Mouse (Mus musculus) forebrain, embryonic 10.5 days (tissue): ENCODE data around the gene Robo1. TPM values are rescaled to one million over a fixed set of nuclear protein-coding genes. Genes with fewer than 3 reads are reported as not detected.

Experiments
- DNase-seq: peaks from one replicate; pipeline ENCODE4 v3.0.0-alpha.2; 2017; ENCODE audit warnings: low spot score; ENCODE audit errors: extremely low spot score
- H3K27ac ChIP-seq: fragments of 300-500 bp; sonication (generic); 2 replicates; pipeline ENCODE4 v1.5.1; 2016; ENCODE audit warnings: mild to moderate bottlenecking
- H3K27me3 ChIP-seq: fragments of 300-500 bp; sonication (generic); 2 replicates; pipeline ENCODE4 v1.6.1; 2016; ENCODE audit warnings: mild to moderate bottlenecking; ENCODE audit not compliant: poor library complexity, severe bottlenecking
- H3K36me3 ChIP-seq: fragments of 300-500 bp; sonication (generic); replicated peaks from 2 replicates; pipeline ENCODE4 v1.6.1; 2016; ENCODE audit warnings: mild to moderate bottlenecking, moderate library complexity
- H3K4me1 ChIP-seq: fragments of 300-500 bp; sonication (generic); 2 replicates; pipeline ENCODE4 v1.6.1; 2016
- H3K4me3 ChIP-seq: fragments of 300-500 bp; sonication (generic); 2 replicates; pipeline ENCODE4 v1.5.1; 2016; ENCODE audit warnings: mild to moderate bottlenecking, moderate library complexity
- H3K9me3 ChIP-seq: fragments of 300-500 bp; sonication (generic); 2 replicates; pipeline ENCODE4 v1.6.1; 2016; ENCODE audit warnings: mild to moderate bottlenecking, moderate library complexity
- WGBS: fragments of 180-500 bp; shearing (Covaris S2); methylation state at CpG from one replicate; pipeline ENCODE4 v1.1.7; 2016; 5-methylcytosine and 5-hydroxymethylcytosine counted together
- polyA plus RNA-seq: library from polyadenylated mRNA; unstranded; fragments of >200 nt; fragmentation: Nextera tagmentation; extraction: Ambion mirVana; gene quantifications from 2 replicates; pipeline ENCODE4 v1.2.1, GENCODE M21; 2016

Robo1 gene
- polyA plus RNA-seq, 1 experiment from 2014 or later: 22.0 TPM

DNA sequence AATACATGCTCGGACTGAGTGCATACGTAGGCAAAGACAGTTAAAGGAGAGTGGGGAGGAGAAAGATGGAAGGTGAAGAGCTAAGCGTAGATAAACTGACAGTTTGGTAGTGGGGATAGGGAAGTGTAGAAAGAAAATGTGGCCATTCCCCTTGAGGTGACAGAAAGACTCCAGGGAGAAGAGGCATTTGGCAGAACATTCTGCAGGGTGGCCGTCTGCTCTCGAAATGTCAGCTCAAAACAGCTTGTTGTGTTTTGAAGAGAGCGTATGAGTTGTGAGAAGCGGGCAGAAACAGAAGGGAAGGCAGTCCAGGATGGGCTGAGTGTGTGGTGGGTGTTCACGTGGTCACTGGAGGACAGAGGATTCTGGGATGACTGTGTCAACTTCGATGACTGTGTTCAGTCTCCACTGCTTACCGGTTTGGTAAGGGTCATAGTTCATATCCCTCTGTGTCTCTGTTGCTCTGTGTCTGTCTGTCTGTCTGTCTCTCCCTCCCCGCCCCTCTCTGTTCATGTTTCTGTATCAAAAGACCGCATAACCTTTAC is 490.4 kb downstream of the Robo1 start:
- Histone ChIP-seq H3K4me1 (peaks cover 33% of the 10 kb centered on the region), H3K27me3 (no peaks in the 10 kb centered on the region), H3K9me3 (no peaks in the 10 kb centered on the region), H3K4me3 (no peak overlapping the region), H3K36me3 (no peaks in the 10 kb centered on the region), H3K27ac (no peak overlapping the region)
- DNase-seq: no peak
- WGBS: 88% methylated on average over 12 of the region's 12 CpGs

DNA sequence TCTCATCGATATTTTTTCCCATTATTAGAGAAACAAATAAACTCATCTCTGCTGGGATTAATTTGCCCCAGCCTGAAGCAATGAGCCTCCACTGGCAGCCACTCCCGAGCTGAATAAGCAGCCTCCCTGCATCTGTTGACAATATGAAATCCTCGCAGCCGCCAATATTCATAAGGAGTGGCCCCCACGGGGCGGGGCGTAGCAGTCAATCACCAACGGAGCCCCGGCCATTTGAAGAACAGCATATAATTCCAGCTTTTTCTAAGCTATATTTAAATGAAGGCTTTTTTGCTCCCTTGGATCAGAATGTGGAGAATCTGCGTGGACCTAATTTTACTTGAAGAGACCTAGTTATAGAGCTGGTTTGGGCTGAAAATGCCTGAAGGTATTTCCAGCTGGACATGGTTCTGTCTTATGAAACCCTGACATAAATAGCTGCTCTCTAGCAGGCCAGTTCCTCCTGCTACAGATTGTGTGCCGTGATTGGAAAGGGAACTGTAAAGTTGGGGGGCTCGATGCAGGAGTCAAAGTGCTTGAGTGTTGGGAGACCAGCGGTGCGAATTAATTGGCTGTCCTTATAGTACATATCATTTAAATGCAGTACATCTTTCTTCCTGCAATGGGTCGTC is 492.1 kb downstream of the Robo1 start:
- Histone ChIP-seq H3K27ac (no peak overlapping the region), H3K27me3 (no peaks in the 10 kb centered on the region), H3K4me3 (no peak overlapping the region), H3K9me3 (no peaks in the 10 kb centered on the region; the same call in 1 of the 2 replicates), H3K36me3 (no peaks in the 10 kb centered on the region), H3K4me1 (peaks cover 31% of the 10 kb centered on the region)
- WGBS: 81% methylated on average over 15 of the region's 15 CpGs
- DNase-seq: no peak

DNA sequence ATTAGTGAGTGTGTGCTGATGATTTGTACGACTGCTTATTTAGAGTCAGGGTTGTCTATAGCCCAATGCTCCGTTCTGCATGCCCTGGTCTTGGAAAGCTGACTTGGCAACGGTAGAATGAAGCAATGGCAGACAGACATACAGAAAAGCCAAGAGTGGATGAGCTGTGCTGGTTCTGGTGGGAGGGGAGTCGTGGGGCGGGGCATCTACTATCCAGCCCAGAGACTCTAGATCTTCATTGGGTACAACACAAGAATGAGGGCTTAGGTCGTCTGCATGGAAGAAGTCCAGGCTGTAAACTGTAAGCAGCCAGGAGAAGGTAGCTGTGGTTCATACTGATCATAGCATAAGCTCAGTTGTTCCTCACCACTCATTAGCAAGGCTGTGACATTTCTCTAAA is 492.7 kb downstream of the Robo1 start:
- Histone ChIP-seq H3K4me1 (peaks cover 25% of the 10 kb centered on the region), H3K9me3 (no peaks in the 10 kb centered on the region; the same call in 1 of the 2 replicates), H3K4me3 (no peak overlapping the region), H3K27ac (no peak overlapping the region), H3K36me3 (no peaks in the 10 kb centered on the region), H3K27me3 (no peaks in the 10 kb centered on the region)
- no peak for DNase-seq
- 86% methylated on average over 6 of the region's 6 CpGs for WGBS

DNA sequence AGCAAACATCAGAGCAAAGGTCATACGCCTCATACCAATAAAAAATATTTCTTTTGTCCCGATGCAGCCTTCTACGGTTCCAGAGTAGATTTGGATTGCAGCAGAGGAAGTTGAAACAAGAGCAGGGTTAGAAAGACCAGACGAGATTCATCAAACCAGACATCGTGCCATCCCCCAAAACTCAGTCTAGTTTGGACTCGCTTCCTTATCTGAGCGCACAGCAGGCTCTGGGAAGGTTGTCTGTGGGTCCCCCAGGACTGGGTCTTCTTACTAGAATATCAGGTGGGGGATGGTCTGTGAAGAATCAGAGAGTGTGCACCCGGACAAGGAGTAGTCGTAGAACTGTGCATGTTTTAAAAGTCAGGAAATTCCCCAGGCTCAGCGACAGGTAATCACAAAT is 500.2 kb downstream of the Robo1 start:
- 56% methylated on average over 10 of the region's 10 CpGs for WGBS
- Histone ChIP-seq H3K9me3 (no peaks in the 10 kb centered on the region; the same call in 1 of the 2 replicates), H3K27ac (0 out of 2 replicates have a peak overlapping the region, but pooled peaks have one; percentile 40), H3K4me3 (no peak overlapping the region), H3K27me3 (no peaks in the 10 kb centered on the region), H3K4me1 (peaks cover 54% of the 10 kb centered on the region), H3K36me3 (no peaks in the 10 kb centered on the region)
- DNase-seq: no peak

DNA sequence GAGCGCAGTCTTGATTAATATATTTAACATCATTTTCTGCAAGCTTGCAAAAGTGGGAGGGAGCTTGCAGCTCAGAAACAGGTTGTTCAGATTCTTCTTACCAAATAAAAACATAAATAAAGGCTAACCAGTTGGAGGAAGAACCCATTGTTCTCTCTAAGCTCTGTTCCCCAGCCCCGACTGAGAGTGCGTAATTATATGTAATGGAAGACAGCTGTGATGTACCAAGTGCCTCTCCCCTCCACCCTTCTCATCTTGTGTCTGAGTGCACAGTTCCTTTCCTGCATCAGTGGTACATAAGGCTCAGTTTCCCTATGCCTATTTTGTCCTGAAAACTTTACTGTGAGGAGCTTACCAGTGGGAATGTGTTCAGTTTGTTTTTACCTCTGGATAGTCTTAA is 502.8 kb downstream of the Robo1 start:
- no peak overlapping the region for H3K4me3 ChIP-seq
- H3K27ac ChIP-seq: 0 out of 2 replicates have a peak overlapping the region, but pooled peaks have one; percentile 25
- DNase-seq: no peak
- no peaks in the 10 kb centered on the region for H3K36me3 ChIP-seq
- no peaks in the 10 kb centered on the region for H3K27me3 ChIP-seq
- WGBS: 40% methylated on average over 3 of the region's 3 CpGs
- H3K9me3 ChIP-seq: no peaks in the 10 kb centered on the region
- H3K4me1 ChIP-seq: peaks cover 54% of the 10 kb centered on the region

DNA sequence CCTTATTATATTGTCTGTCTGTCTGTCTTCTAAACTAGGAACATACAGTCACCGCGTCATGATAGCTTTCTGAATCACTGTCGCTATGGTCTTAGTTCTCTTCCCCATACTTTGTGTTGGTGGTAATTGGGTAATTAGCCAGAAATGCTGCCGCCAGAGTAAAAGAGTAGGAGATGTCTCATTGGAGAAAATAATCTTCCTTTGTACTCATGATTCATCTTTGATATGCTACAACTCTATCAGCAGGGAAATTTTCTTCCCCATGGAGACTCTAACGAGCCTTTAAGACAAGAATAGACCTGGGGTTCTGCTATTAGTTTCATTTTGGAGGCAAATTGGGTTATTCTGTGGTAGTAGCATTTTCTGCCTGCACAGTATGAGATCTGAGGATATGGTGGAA is 503.4 kb downstream of the Robo1 start:
- H3K27me3 ChIP-seq: no peaks in the 10 kb centered on the region
- H3K27ac ChIP-seq: no peak overlapping the region
- no peaks in the 10 kb centered on the region for H3K36me3 ChIP-seq
- H3K4me3 ChIP-seq: no peak overlapping the region
- WGBS: 41% methylated on average over 5 of the region's 5 CpGs
- H3K9me3 ChIP-seq: no peaks in the 10 kb centered on the region
- peaks cover 54% of the 10 kb centered on the region for H3K4me1 ChIP-seq
- DNase-seq: no peak

DNA sequence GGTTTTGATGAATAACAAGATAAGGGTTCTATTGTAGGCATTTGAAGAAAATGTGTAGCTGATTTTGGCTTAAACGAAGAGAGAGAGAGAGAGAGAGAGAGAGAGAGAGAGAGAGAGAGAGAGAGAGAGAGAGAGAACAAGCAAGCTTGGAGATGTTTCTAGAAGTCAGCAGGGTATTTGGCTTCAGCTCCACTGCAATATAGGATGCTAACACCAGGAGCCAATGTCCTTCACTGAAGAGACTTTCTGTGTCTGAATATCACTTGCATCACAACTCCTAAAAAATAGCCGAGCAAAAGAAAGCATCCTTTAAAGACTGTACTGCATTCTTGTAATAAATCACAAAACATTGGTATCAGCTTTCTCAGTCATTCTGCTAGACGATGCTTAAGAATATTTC is 503.8 kb downstream of the Robo1 start:
- Histone ChIP-seq H3K27ac (no peak overlapping the region), H3K4me1 (peaks cover 53% of the 10 kb centered on the region), H3K4me3 (no peak overlapping the region), H3K9me3 (no peaks in the 10 kb centered on the region), H3K27me3 (no peaks in the 10 kb centered on the region), H3K36me3 (no peaks in the 10 kb centered on the region)
- WGBS: 55% methylated on average over 3 of the region's 3 CpGs
- DNase-seq: no peak

DNA sequence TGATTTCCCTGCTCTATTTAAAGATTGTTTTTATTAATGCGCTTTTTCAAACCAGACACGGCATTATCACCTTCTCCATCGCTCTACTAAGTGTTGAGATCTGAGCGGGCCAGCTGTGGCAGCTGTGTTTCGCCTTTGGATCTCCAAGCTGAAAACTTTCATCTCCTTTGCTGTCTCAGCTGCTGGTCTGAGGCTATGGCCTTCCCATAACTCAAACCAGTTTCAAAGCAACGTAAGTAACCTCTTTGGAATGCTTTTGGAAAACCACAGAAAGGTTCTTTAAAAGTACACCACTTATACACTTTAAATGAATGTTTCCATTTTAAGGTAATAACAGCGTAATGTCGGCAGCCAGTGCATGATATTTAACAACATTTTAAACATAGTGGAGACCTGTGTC is 520.3 kb downstream of the Robo1 start:
- no peaks in the 10 kb centered on the region for H3K36me3 ChIP-seq
- DNase-seq: no peak
- peaks cover 5% of the 10 kb centered on the region; the same call in 1 of the 2 replicates for H3K27me3 ChIP-seq
- H3K27ac ChIP-seq: no peak overlapping the region
- no peaks in the 10 kb centered on the region for H3K9me3 ChIP-seq
- H3K4me3 ChIP-seq: no peak overlapping the region
- 92% methylated on average over 8 of the region's 8 CpGs for WGBS
- H3K4me1 ChIP-seq: peaks cover 28% of the 10 kb centered on the region

DNA sequence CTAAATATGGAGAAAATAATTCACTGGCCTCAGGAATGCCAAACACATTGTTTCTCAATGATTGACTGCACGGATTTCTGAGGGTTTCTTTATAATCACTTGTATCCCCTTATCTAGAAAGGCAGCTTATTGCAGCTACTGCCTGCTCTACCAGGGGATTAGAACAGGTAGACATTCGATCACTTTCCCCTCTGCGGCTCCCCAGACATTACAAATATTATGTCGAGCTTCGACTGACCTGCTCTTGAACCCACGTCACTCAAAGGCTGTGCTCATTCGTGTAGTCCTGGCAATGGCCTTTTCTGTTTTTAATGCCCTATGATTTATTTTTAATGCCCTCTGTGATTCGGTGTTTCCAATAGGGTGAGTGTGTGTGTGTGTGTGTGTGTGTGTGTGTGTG is 521.4 kb downstream of the Robo1 start:
- no peaks in the 10 kb centered on the region for H3K36me3 ChIP-seq
- WGBS: 76% methylated on average over 8 of the region's 8 CpGs
- H3K9me3 ChIP-seq: no peaks in the 10 kb centered on the region
- no peak overlapping the region for H3K27ac ChIP-seq
- H3K4me1 ChIP-seq: peaks cover 33% of the 10 kb centered on the region
- H3K4me3 ChIP-seq: no peak overlapping the region
- DNase-seq: no peak
- H3K27me3 ChIP-seq: peaks cover 5% of the 10 kb centered on the region; the same call in 1 of the 2 replicates

DNA sequence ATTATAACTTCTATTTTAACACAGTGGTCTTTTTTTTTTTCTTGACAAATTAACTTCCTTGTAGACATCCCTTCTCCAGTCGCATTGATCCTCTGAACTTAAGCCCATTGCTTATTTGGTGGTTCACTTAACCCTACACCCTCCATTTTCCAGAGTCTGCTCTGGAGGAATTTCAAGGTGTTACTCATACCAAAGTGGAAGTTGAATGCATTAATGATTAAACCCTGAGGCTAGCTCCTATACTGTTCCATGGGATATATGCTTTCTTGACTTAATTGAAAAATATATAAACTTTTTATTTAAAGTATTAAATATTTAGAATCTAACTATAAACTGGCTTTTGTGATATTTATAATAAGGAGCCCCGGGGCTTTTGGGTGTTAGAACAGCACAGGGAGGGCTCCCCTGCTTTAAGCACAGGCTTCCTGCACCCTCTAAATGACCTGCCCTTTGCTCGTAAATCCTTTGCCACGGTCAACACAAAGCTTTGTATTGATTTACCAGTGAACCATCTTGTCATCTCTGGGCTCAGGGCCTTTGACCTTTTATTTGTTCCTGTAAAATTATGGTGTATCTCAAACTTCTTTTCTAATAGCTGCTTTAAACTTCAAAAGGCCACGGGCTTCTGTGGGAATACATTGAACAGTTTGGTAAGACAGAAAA is 522.4 kb downstream of the Robo1 start:
- Histone ChIP-seq H3K4me1 (peaks cover 35% of the 10 kb centered on the region), H3K27ac (no peak overlapping the region), H3K9me3 (no peaks in the 10 kb centered on the region), H3K36me3 (no peaks in the 10 kb centered on the region), H3K27me3 (peaks cover 5% of the 10 kb centered on the region; the same call in 1 of the 2 replicates), H3K4me3 (no peak overlapping the region)
- no peak for DNase-seq
- 34% methylated on average over 5 of the region's 5 CpGs for WGBS

DNA sequence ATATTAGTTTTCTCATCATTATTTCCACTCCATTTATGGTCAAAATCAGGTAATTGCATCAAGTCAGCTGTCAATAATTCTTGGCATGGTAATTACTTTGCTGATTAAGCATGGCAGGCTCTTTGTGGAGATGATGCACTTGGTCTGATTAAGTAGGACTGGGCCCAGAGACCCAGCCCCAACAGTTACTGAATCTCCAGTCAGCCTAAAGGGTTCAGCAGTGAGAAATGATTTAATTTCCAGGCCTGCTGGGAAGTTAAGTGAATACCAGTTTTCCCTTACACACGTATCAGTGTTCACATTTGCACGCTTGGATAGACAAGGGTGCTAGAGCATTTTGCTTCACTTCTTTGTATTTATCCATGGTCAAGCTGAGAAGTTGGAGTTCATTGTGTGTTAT is 526.2 kb downstream of the Robo1 start:
- H3K4me1 ChIP-seq: peaks cover 33% of the 10 kb centered on the region
- H3K36me3 ChIP-seq: no peaks in the 10 kb centered on the region
- H3K9me3 ChIP-seq: no peaks in the 10 kb centered on the region
- H3K27me3 ChIP-seq: peaks cover 5% of the 10 kb centered on the region; the same call in 1 of the 2 replicates
- DNase-seq: no peak
- H3K27ac ChIP-seq: no peak overlapping the region
- WGBS: 64% methylated on average over 2 of the region's 2 CpGs
- no peak overlapping the region for H3K4me3 ChIP-seq

DNA sequence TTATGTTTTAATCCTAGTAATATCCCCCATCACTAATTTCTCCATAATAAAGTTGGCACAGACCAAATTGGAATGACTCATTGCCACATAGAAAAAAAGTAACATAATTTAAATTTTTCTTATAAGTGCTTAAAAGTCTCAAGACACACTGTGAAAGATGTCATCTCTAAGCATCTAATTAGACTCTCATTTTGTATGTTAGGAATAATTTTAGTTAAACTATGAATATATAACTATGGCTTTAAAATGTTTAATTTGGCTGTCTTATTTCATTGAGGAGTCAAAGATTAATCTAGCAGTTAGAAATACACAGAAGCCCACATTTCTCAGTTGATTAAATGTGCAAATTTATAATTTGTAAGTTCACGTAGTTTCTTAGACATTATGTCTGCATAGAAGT is 530.9 kb downstream of the Robo1 start:
- Histone ChIP-seq H3K27ac (no peak overlapping the region), H3K9me3 (no peaks in the 10 kb centered on the region), H3K4me3 (no peak overlapping the region), H3K4me1 (peaks cover 12% of the 10 kb centered on the region), H3K27me3 (no peaks in the 10 kb centered on the region), H3K36me3 (no peaks in the 10 kb centered on the region)
- no peak for DNase-seq
- 95% methylated on average over 1 of the region's 1 CpGs for WGBS

DNA sequence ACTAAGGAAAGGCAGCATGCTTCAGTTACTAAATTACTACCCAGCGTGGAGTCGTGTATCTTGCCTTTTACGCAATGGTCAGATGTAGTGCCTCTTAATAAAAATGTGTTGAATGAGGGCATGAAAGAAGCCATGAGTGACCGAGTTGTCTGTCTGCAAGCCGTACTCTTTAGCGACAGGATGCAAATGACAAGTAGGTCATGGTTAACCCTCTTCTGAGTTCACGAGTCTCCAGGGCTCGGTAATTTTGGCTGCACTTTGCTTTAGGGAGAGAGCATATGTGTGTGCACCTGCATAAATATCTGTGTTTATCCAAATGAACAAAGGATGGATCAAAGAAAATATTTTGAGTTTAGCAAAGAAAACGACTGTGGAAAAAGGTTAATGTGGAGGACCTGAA is 533.0 kb downstream of the Robo1 start:
- no peak for DNase-seq
- Histone ChIP-seq H3K27ac (no peak overlapping the region), H3K27me3 (no peaks in the 10 kb centered on the region), H3K4me3 (no peak overlapping the region), H3K4me1 (peaks cover 2% of the 10 kb centered on the region; the same call in 1 of the 2 replicates), H3K9me3 (no peaks in the 10 kb centered on the region), H3K36me3 (no peaks in the 10 kb centered on the region)
- 83% methylated on average over 9 of the region's 9 CpGs for WGBS
